Mouse (Mus musculus) liver, postnatal 0 days (tissue): ENCODE measurements around the gene Jdp2. TPM values are rescaled to one million over a fixed set of nuclear protein-coding genes. Genes with fewer than 3 reads are reported as not detected.

ENCODE experiments used
- ATAC-seq: fragments of 200-750 bp; cut with Nextera tagmentation; 2 replicates; pipeline ENCODE4 v1.8.0; 2017; ENCODE audit warnings: mild to moderate bottlenecking, moderate library complexity
- DNase-seq: peaks from one replicate; pipeline ENCODE4 v3.0.0-alpha.2; 2016
- H3K27ac ChIP-seq: fragments of 300-500 bp; sonication (generic); 2 replicates; pipeline ENCODE4 v1.5.1; 2014; ENCODE audit warnings: antibody characterized with exemption, moderate library complexity, mild to moderate bottlenecking, low read depth
- H3K27me3 ChIP-seq: fragments of 300-500 bp; sonication (generic); 2 replicates; pipeline ENCODE4 v1.6.1; 2014; ENCODE audit warnings: low read length, control low read depth, mixed read lengths; ENCODE audit not compliant: insufficient read depth
- H3K36me3 ChIP-seq: fragments of 300-500 bp; sonication (generic); replicated peaks from 2 replicates; pipeline ENCODE4 v1.6.1; 2014; ENCODE audit warnings: mild to moderate bottlenecking, control low read depth, low read length, moderate library complexity, mixed read lengths; ENCODE audit not compliant: insufficient read depth
- H3K4me1 ChIP-seq: fragments of 300-500 bp; sonication (generic); 2 replicates; pipeline ENCODE4 v1.6.1; 2014; ENCODE audit warnings: antibody characterized with exemption, mild to moderate bottlenecking, control low read depth; ENCODE audit not compliant: insufficient read depth
- H3K4me2 ChIP-seq: fragments of 300-500 bp; sonication (generic); 2 replicates; pipeline ENCODE4 v1.6.1; 2014; ENCODE audit warnings: low read depth, mild to moderate bottlenecking, low read length, moderate library complexity, mixed read lengths
- H3K4me3 ChIP-seq: fragments of 300-500 bp; sonication (generic); 2 replicates; pipeline ENCODE4 v1.5.1; 2014; ENCODE audit warnings: low read depth, low read length
- H3K9ac ChIP-seq: fragments of 300-500 bp; sonication (generic); replicated peaks from 2 replicates; pipeline ENCODE4 v1.6.1; 2014; ENCODE audit warnings: mild to moderate bottlenecking, moderate library complexity
- H3K9me3 ChIP-seq: fragments of 300-500 bp; sonication (generic); 2 replicates; pipeline ENCODE4 v1.6.1; 2016; ENCODE audit warnings: mild to moderate bottlenecking, control low read depth, low read length, mixed read lengths
- CTCF ChIP-seq: sonication (generic); IDR thresholded peaks from 2 replicates; pipeline ENCODE4 v1.5.1; 2016; ENCODE audit warnings: antibody characterized with exemption, low read depth
- EP300 ChIP-seq: IDR thresholded peaks from 2 replicates; pipeline ENCODE4 v1.6.1; 2016; ENCODE audit warnings: antibody characterized with exemption, low read depth, mild to moderate bottlenecking
- WGBS: fragments of 180-500 bp; shearing (Covaris S2); extraction: QIAGEN DNeasy Blood & Tissue Kit; methylation state at CpG from one replicate; pipeline ENCODE4 v1.1.7; 2014; ENCODE audit not compliant: insufficient replicate concordance; 5-methylcytosine and 5-hydroxymethylcytosine counted together
- polyA plus RNA-seq: library from polyadenylated mRNA; unstranded; fragments of >200 nt; fragmentation: Nextera tagmentation; extraction: Ambion mirVana; gene quantifications from 2 replicates; pipeline ENCODE4 v1.2.1, GENCODE M21; 2015

The Jdp2 gene
- polyA plus RNA-seq, 1 experiment from 2014 or later = 0.33 TPM

GRCm38 (mm10) chr12:85603767-85604166, 4.9 kb downstream of the Jdp2 start:
- 52% methylated on average over 9 of the region's 9 CpGs for WGBS
- H3K27me3 ChIP-seq = peaks cover 7% of the 10 kb centered on the region; the same call in 1 of the 2 replicates
- no peak for ATAC-seq

GRCm38 (mm10) chr12:85604301-85604998, 5.6 kb downstream of the Jdp2 start:
- Histone ChIP-seq H3K4me3 (no peak overlapping the region), H3K27me3 (peaks cover 7% of the 10 kb centered on the region; the same call in 1 of the 2 replicates), H3K9me3 (no peaks in the 10 kb centered on the region), H3K4me2 (peak overlapping the region; percentile 3; the same call in 1 of the 2 replicates), H3K4me1 (peaks cover 38% of the 10 kb centered on the region), H3K9ac (no peak overlapping the region), H3K27ac (no peak overlapping the region), H3K36me3 (peaks cover 8% of the 10 kb centered on the region; the same call in 1 of the 2 replicates)
- WGBS = 46% methylated on average over 9 of the region's 9 CpGs
- DNase-seq = no peak
- ATAC-seq = no peak
- TF ChIP-seq EP300 (no peak), CTCF (no peak)

More at GRCm38 (mm10) chr12:85603767-85604166, 4.9 kb downstream of the Jdp2 start:
- H3K27ac ChIP-seq = no peak overlapping the region
- H3K36me3 ChIP-seq = peaks cover 5% of the 10 kb centered on the region; the same call in 1 of the 2 replicates
- TF ChIP-seq CTCF (no peak), EP300 (no peak)
- H3K4me2 ChIP-seq = no peak overlapping the region
- no peaks in the 10 kb centered on the region for H3K9me3 ChIP-seq
- H3K4me3 ChIP-seq = no peak overlapping the region
- no peak for DNase-seq
- no peak overlapping the region for H3K9ac ChIP-seq
- peaks cover 38% of the 10 kb centered on the region for H3K4me1 ChIP-seq

- Histone ChIP-seq H3K36me3 (peaks cover 18% of the 10 kb centered on the region; the same call in 1 of the 2 replicates), H3K9ac (no peak overlapping the region), H3K4me2 (0 out of 2 replicates have a peak overlapping the region, but pooled peaks have one; percentile 26), H3K4me3 (no peak overlapping the region), H3K9me3 (no peaks in the 10 kb centered on the region), H3K27me3 (no peaks in the 10 kb centered on the region), H3K27ac (no peak overlapping the region), H3K4me1 (peaks cover 19% of the 10 kb centered on the region)
- no peak for ATAC-seq
- WGBS = 57% methylated on average over 14 of the region's 14 CpGs
- TF ChIP-seq CTCF (no peak), EP300 (no peak)
- DNase-seq = no peak
These were observed 9.0 kb downstream of the Jdp2 start for GRCm38 (mm10) chr12:85607519-85608449.

- whole genome bisulfite sequencing = 77% methylated on average over 9 of the region's 9 CpGs
- no peaks in the 10 kb centered on the region; the same call in 1 of the 2 replicates for H3K4me1 ChIP-seq
- TF ChIP-seq CTCF (no peak), EP300 (no peak)
- no peaks in the 10 kb centered on the region for H3K9me3 ChIP-seq
- H3K27me3 ChIP-seq = no peaks in the 10 kb centered on the region
- ATAC-seq (no peak), DNase-seq (no peak)
- H3K4me2 ChIP-seq = no peak overlapping the region
- H3K4me3 ChIP-seq = no peak overlapping the region
- H3K9ac ChIP-seq = no peak overlapping the region
- peaks cover 18% of the 10 kb centered on the region; the same call in 1 of the 2 replicates for H3K36me3 ChIP-seq
- no peak overlapping the region for H3K27ac ChIP-seq
These were observed 11.3 kb downstream of the Jdp2 start for GRCm38 (mm10) chr12:85610167-85610566.

- no peaks in the 10 kb centered on the region for H3K27me3 ChIP-seq
- no peak overlapping the region for H3K9ac ChIP-seq
- peaks cover 18% of the 10 kb centered on the region for H3K36me3 ChIP-seq
- DNase-seq = no peak
- H3K4me3 ChIP-seq = no peak overlapping the region
- ATAC-seq = no peak
- no peak for TF ChIP-seq EP300
- no peak for TF ChIP-seq CTCF
- H3K9me3 ChIP-seq = no peaks in the 10 kb centered on the region
- WGBS = 58% methylated on average over 4 of the region's 4 CpGs
- no peak overlapping the region for H3K27ac ChIP-seq
- H3K4me2 ChIP-seq = no peak overlapping the region
- H3K4me1 ChIP-seq = no peaks in the 10 kb centered on the region
These were observed 15.3 kb downstream of the Jdp2 start for GRCm38 (mm10) chr12:85614090-85614489.

- no peak overlapping the region for H3K4me2 ChIP-seq
- ATAC-seq (no peak), DNase-seq (no peak)
- WGBS = 74% methylated on average over 8 of the region's 8 CpGs
- H3K9me3 ChIP-seq = no peaks in the 10 kb centered on the region
- no peak overlapping the region for H3K9ac ChIP-seq
- H3K4me3 ChIP-seq = no peak overlapping the region
- H3K27me3 ChIP-seq = no peaks in the 10 kb centered on the region
- H3K36me3 ChIP-seq = peaks cover 13% of the 10 kb centered on the region
- no peak overlapping the region for H3K27ac ChIP-seq
- H3K4me1 ChIP-seq = no peaks in the 10 kb centered on the region
- no peak for TF ChIP-seq EP300
- no peak for TF ChIP-seq CTCF
These were observed 16.7 kb downstream of the Jdp2 start for GRCm38 (mm10) chr12:85615486-85615885.
